Mouse (Mus musculus): Measurements from ENCODE around the gene Edn3.

DNA sequence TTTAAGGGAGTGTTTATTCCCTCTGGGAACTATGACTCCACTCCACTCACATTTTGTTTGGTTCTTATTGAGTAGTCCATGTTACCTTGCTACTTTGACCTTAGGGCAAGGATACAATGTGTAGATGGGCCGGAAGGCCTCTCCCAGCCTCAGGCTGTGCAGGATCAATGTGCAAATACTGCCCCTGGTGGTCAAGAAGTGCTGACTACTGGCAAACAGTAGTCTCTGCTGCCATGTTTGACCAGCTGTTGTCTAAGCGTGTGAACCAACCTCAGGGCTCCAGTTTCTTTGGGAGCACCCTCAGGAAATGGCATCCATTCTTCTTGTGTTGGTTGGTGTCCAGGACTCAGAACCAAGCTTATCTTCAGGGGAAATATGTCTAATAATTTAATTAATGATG is 36.6 kb downstream of the Edn3 start:
- TF ChIP-seq POLR2A (IDR thresholded peaks at IDR 0.05; ENCODE audit: low read depth, low read length) (no peak), CTCF (IDR thresholded peaks at IDR 0.05; ENCODE audit: borderline replicate concordance, insufficient read depth, low read length) (no peak)

All from embryonic fibroblast, embryonic 13.5 days (primary cell).